Mouse (Mus musculus) heart, postnatal 0 days (tissue): ENCODE data around the gene Fam129b. TPM values are rescaled to one million over a fixed set of nuclear protein-coding genes. Genes with fewer than 3 reads are reported as not detected.

Experiments
- ATAC-seq: fragments of 200-750 bp; cut with Nextera tagmentation; 2 replicates; pipeline ENCODE4 v1.8.0; 2017; ENCODE audit warnings: low read depth, moderate number of reproducible peaks, moderate library complexity; ENCODE audit not compliant: insufficient read depth
- DNase-seq: peaks from one replicate; pipeline ENCODE4 v3.0.0-alpha.2; 2016; ENCODE audit warnings: low spot score
- H3K27ac ChIP-seq: fragments of 300-500 bp; sonication (generic); 2 replicates; pipeline ENCODE4 v1.5.1; 2014; ENCODE audit warnings: low read depth, mild to moderate bottlenecking
- H3K27me3 ChIP-seq: fragments of 300-500 bp; sonication (generic); 2 replicates; pipeline ENCODE4 v1.6.1; 2014; ENCODE audit warnings: low read length, mixed read lengths; ENCODE audit not compliant: control insufficient read depth, insufficient read depth
- H3K36me3 ChIP-seq: fragments of 300-500 bp; sonication (generic); replicated peaks from 2 replicates; pipeline ENCODE4 v1.6.1; 2014; ENCODE audit warnings: low read length, mixed read lengths; ENCODE audit not compliant: control insufficient read depth, insufficient read depth
- H3K4me1 ChIP-seq: fragments of 300-500 bp; sonication (generic); 2 replicates; pipeline ENCODE4 v1.6.1; 2014; ENCODE audit warnings: antibody characterized with exemption; ENCODE audit not compliant: control insufficient read depth, insufficient read depth
- H3K4me2 ChIP-seq: fragments of 300-500 bp; sonication (generic); 2 replicates; pipeline ENCODE4 v1.6.1; 2014; ENCODE audit warnings: low read depth, mild to moderate bottlenecking, low read length, moderate library complexity
- H3K4me3 ChIP-seq: fragments of 300-500 bp; sonication (generic); 2 replicates; pipeline ENCODE4 v1.5.1; 2014; ENCODE audit warnings: low read depth, low read length
- H3K9ac ChIP-seq: fragments of 300-500 bp; sonication (generic); replicated peaks from 2 replicates; pipeline ENCODE4 v1.6.1; 2014; ENCODE audit warnings: low read depth, low read length, mixed read lengths
- H3K9me3 ChIP-seq: fragments of 300-500 bp; sonication (generic); replicated peaks from 2 replicates; pipeline ENCODE4 v1.6.1; 2016; ENCODE audit warnings: low read length; ENCODE audit not compliant: control insufficient read depth
- CTCF ChIP-seq: IDR thresholded peaks from 2 replicates; pipeline ENCODE4 v1.5.1; 2016; ENCODE audit warnings: antibody characterized with exemption, control low read depth, low read depth
- EP300 ChIP-seq: IDR thresholded peaks from 2 replicates; pipeline ENCODE4 v1.6.1; 2016; ENCODE audit warnings: antibody characterized with exemption, low read depth
- WGBS: fragments of 180-500 bp; shearing (Covaris S2); extraction: QIAGEN DNeasy Blood & Tissue Kit; methylation state at CpG from one replicate; pipeline ENCODE4 v1.1.7; 2014; 5-methylcytosine and 5-hydroxymethylcytosine counted together
- polyA plus RNA-seq: library from polyadenylated mRNA; unstranded; fragments of >200 nt; fragmentation: Nextera tagmentation; extraction: Ambion mirVana; gene quantifications from 2 replicates; pipeline ENCODE4 v1.2.1, GENCODE M21; 2015
- total RNA-seq: library from RNA; depleted of rRNA; stranded (reverse); fragments of >200 nt; gene quantifications from 2 replicates; pipeline ENCODE4 v1.2.3, GENCODE M21; 2014; ENCODE audit warnings: low replicate concordance; rRNA removed

Gene Fam129b
- total and polyA plus RNA-seq, 2 experiments from 2014 or later = 25.3 to 60.1 TPM

GRCm38 (mm10) chr2:32968024-32968614 is 92.2 kb downstream of the Fam129b start:
- 72% methylated on average over 9 of the region's 9 CpGs for WGBS
- H3K27ac ChIP-seq = peak overlapping the region; percentile 98
- no peak for DNase-seq

GRCm38 (mm10) chr2:32969326-32969725 is 93.4 kb downstream of the Fam129b start:
- H3K36me3 ChIP-seq = peaks cover 24% of the 10 kb centered on the region
- ATAC-seq (peak; percentile 45; the same call in 1 of the 2 replicates), DNase-seq (peak; percentile 58)
- peaks cover 17% of the 10 kb centered on the region for H3K4me1 ChIP-seq
- no peaks in the 10 kb centered on the region for H3K27me3 ChIP-seq
- no peak overlapping the region for H3K4me3 ChIP-seq
- peak overlapping the region; percentile 49 for H3K4me2 ChIP-seq
- TF ChIP-seq EP300 (no peak), CTCF (no peak)
- peak overlapping the region; percentile 85 for H3K27ac ChIP-seq
- WGBS = 27% methylated on average over 8 of the region's 8 CpGs
- no peak overlapping the region for H3K9ac ChIP-seq
- H3K9me3 ChIP-seq = no peaks in the 10 kb centered on the region

More at GRCm38 (mm10) chr2:32968024-32968614, 92.2 kb downstream of the Fam129b start:
- TF ChIP-seq EP300 = no peak
- no peak for TF ChIP-seq CTCF
- Histone ChIP-seq H3K9ac (no peak overlapping the region), H3K27me3 (no peaks in the 10 kb centered on the region), H3K36me3 (peaks cover 25% of the 10 kb centered on the region), H3K4me2 (peak overlapping the region; percentile 79), H3K9me3 (no peaks in the 10 kb centered on the region), H3K4me3 (0 out of 2 replicates have a peak overlapping the region, but pooled peaks have one; percentile 58), H3K4me1 (peaks cover 21% of the 10 kb centered on the region)
- no peak for ATAC-seq

- Histone ChIP-seq H3K4me3 (no peak overlapping the region), H3K27me3 (no peaks in the 10 kb centered on the region), H3K4me2 (no peak overlapping the region), H3K9me3 (no peaks in the 10 kb centered on the region), H3K9ac (no peak overlapping the region), H3K27ac (no peak overlapping the region), H3K36me3 (peaks cover 34% of the 10 kb centered on the region), H3K4me1 (peaks cover 17% of the 10 kb centered on the region)
- ATAC-seq = no peak
- WGBS = 58% methylated on average over 9 of the region's 9 CpGs
- no peak for TF ChIP-seq CTCF
- no peak for TF ChIP-seq EP300
- no peak for DNase-seq
Observed at GRCm38 (mm10) chr2:32971235-32971634, 95.3 kb downstream of the Fam129b start.

- no peaks in the 10 kb centered on the region for H3K9me3 ChIP-seq
- 91% methylated on average over 8 of the region's 8 CpGs for WGBS
- no peak overlapping the region for H3K9ac ChIP-seq
- H3K4me2 ChIP-seq = no peak overlapping the region
- H3K36me3 ChIP-seq = peaks cover 34% of the 10 kb centered on the region
- no peaks in the 10 kb centered on the region for H3K27me3 ChIP-seq
- TF ChIP-seq EP300 (no peak), CTCF (no peak)
- ATAC-seq (no peak), DNase-seq (no peak)
- no peak overlapping the region for H3K4me3 ChIP-seq
- H3K4me1 ChIP-seq = no peaks in the 10 kb centered on the region
- no peak overlapping the region for H3K27ac ChIP-seq
Observed at GRCm38 (mm10) chr2:32974216-32974615, 98.3 kb downstream of the Fam129b start.

Other genes with a start within 250 kb of the Fam129b start
- gene Eng, start 229.5 kb upstream of the Fam129b start, total RNA-seq = 123 and 148 TPM in 2 replicates
- 133 and 137 TPM in 2 replicates for gene Eng, start 229.5 kb upstream of the Fam129b start, polyA plus RNA-seq
- 13.6 and 14.5 TPM in 2 replicates for gene Fpgs, start 172.0 kb upstream of the Fam129b start, total RNA-seq
- gene Fpgs, start 172.0 kb upstream of the Fam129b start, polyA plus RNA-seq = 8.5 and 10.9 TPM in 2 replicates
- 42.4 and 58.4 TPM in 2 replicates for gene Cdk9, start 163.0 kb upstream of the Fam129b start, total RNA-seq
- gene Cdk9, start 163.0 kb upstream of the Fam129b start, polyA plus RNA-seq = 33.1 and 35.5 TPM in 2 replicates
- 17.0 and 26.2 TPM in 2 replicates for gene Sh2d3c, start 155.1 kb upstream of the Fam129b start, total RNA-seq
- gene Sh2d3c, start 155.1 kb upstream of the Fam129b start, polyA plus RNA-seq = 22.9 and 24.2 TPM in 2 replicates
- not detected in 2 replicates for gene 6330409D20Rik, start 135.1 kb upstream of the Fam129b start, total RNA-seq
- gene 6330409D20Rik, start 135.1 kb upstream of the Fam129b start, polyA plus RNA-seq = 0.15 TPM in 1 of 2 replicates, not detected in the other
- gene Tor2a, start 118.9 kb upstream of the Fam129b start, total RNA-seq = 34.6 and 65.3 TPM in 2 replicates
- gene Tor2a, start 118.9 kb upstream of the Fam129b start, polyA plus RNA-seq = 27.5 and 28.5 TPM in 2 replicates
- gene Ttc16, start 100.5 kb upstream of the Fam129b start, total RNA-seq = 1.9 TPM in 1 of 2 replicates, not detected in the other
- 0.08 and 0.21 TPM in 2 replicates for gene Ttc16, start 100.5 kb upstream of the Fam129b start, polyA plus RNA-seq
- 4.8 and 5.3 TPM in 2 replicates for gene Ptrh1, start 100.3 kb upstream of the Fam129b start, total RNA-seq
- 2.6 and 2.9 TPM in 2 replicates for gene Ptrh1, start 100.3 kb upstream of the Fam129b start, polyA plus RNA-seq
- gene Cfap157, start 91.7 kb upstream of the Fam129b start, total RNA-seq = not detected in 2 replicates
- gene Cfap157, start 91.7 kb upstream of the Fam129b start, polyA plus RNA-seq = 0.22 and 0.56 TPM in 2 replicates
- 12.6 and 46.0 TPM in 2 replicates for gene Stxbp1, start 28.9 kb upstream of the Fam129b start, total RNA-seq
- 20.9 and 23.5 TPM in 2 replicates for gene Stxbp1, start 28.9 kb upstream of the Fam129b start, polyA plus RNA-seq
- gene Rpl12, start 85.4 kb downstream of the Fam129b start, total RNA-seq = 242 and 255 TPM in 2 replicates
- 76.9 and 80.1 TPM in 2 replicates for gene Rpl12, start 85.4 kb downstream of the Fam129b start, polyA plus RNA-seq
- gene Lrsam1, start 85.5 kb downstream of the Fam129b start, total RNA-seq = 5.9 and 12.0 TPM in 2 replicates
- gene Lrsam1, start 85.5 kb downstream of the Fam129b start, polyA plus RNA-seq = 5.4 and 5.6 TPM in 2 replicates
- 42.1 and 46.2 TPM in 2 replicates for gene Slc2a8, start 106.0 kb downstream of the Fam129b start, total RNA-seq
- gene Slc2a8, start 106.0 kb downstream of the Fam129b start, polyA plus RNA-seq = 24.7 and 27.9 TPM in 2 replicates